Mouse (Mus musculus) MEL (cell line): ENCODE data around the gene Sirt4.
A peak's percentile ranks its signal among the peaks of the same experiment; 100 is the strongest.
"Not testable (repeated sequence)": the region's sequence is repeated elsewhere in the genome, so short reads cannot be mapped to it uniquely, and the experiment has no call there.

Source experiments
- CTCF ChIP-seq, 3 experiments: IDR thresholded peaks in 2 of 3; conservative IDR thresholded peaks in 1 of 3; 2 replicates each; pipeline ENCODE4 v1.5.1; 2011 to 2012; ENCODE audit warnings: low read length in 3 of 3, low read depth in 2 of 3, mild to moderate bottlenecking in 2 of 3, improper control_type of control experiment in 1 of 3, inconsistent platforms in 1 of 3, mixed read lengths in 1 of 3, moderate library complexity in 1 of 3; ENCODE audit not compliant: control insufficient read depth in 1 of 3, insufficient read depth in 1 of 3, poor library complexity in 1 of 3, severe bottlenecking in 1 of 3
- EP300 ChIP-seq, 2 experiments: IDR thresholded peaks; 2 replicates each; pipeline ENCODE4 v1.6.1; 2011; ENCODE audit warnings: improper control_type of control experiment in 2 of 2, low read length in 2 of 2, low read depth in 1 of 2, mild to moderate bottlenecking in 1 of 2
- MAZ ChIP-seq: IDR thresholded peaks from 2 replicates; pipeline ENCODE4 v1.6.1; 2012; ENCODE audit warnings: low read depth, mild to moderate bottlenecking, inconsistent platforms, low read length, improper control_type of control experiment

DNA sequence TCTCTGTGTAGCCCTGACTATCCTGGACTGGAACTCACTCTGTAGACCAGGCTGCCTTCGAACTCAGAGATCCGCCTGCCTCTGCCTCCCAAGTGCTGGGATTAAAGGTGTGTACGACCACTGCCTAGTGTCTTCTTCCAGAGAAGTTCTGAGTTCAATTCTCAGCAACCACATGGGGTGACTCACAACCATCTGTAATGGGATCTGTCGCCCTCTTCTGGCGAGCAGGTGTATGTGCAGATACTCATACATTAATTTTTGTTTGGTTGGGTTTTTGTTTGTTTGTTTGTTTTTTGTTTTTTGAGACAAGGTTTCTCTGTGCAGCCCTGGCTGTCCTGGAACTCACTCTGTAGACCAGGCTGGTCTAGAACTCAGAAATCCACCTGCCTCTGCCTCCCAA is 41.9 kb downstream of the Sirt4 start:
- TF ChIP-seq CTCF (IDR thresholded peaks at IDR 0.05 in 2 of 3, conservative IDR thresholded peaks at IDR 0.05 in 1 of 3; ENCODE audit: control insufficient read depth in 1 of 3, insufficient read depth in 1 of 3, low read depth in 2 of 3, low read length in 3 of 3, poor library complexity in 1 of 3, severe bottlenecking in 1 of 3) = peak; percentile 68 to 75 (median 72)
- TF ChIP-seq EP300 (IDR thresholded peaks at IDR 0.05; ENCODE audit: low read depth in 1 of 2, low read length in 2 of 2); MAZ: not testable (repeated sequence)
